In the genomic region with DNA sequence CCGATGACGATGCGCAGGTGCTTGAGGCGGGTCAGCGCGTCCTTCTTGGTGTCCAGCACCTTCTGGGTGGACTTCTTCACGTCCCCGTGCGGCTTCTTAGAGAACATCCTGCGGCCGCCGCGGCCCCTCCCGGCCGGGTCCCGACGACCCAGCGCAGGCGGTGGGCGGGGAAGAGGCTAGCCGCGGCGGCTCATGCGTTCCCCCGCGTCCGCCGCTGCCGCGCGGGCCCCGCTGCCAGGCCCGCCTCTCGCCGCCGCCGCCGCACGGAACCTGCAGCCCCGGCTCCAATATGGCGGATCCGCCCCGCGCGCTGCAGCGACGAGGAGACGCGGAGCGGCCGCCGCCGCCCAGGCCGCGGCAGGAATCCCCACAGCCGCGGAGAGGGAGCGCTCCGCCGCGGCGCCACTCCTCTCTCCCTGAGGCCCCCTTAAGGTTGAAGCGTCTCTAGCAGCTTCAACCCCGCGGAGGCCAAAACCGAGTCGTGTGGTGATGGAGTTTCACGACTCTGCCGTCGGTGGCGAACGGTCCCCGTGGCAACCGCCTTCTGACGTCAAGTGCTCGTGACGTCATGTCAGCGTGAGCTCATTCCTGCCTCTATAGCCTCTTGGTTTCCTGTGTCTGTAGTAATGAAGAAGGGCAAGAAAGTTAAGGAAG, we compare ENCODE assay signal across 8 mouse cellular contexts. TPM values are rescaled to one million over a fixed set of nuclear protein-coding genes. Genes with fewer than 3 reads are reported as not detected.
A peak's percentile ranks its signal among the peaks of the same experiment; 100 is the strongest.
DNase-seq lines count a peak whose midpoint lies in the region; ATAC-seq and TF ChIP-seq lines count a peak whose summit lies in the region.

A gene (minus strand): TSS at position 507 of the 654 bp plus-strand sequence.

- TF ChIP-seq CTCF in bone marrow, adult 2 months (IDR thresholded peaks at IDR 0.05; ENCODE audit: control insufficient read depth, insufficient read depth, low read length) = peak; percentile 25; the same call in 1 of the 2 replicates

- peak within 1 kb of the TSS; percentile 90 for H3K9ac ChIP-seq in embryonic facial prominence, embryonic 15.5 days
- peak within 1 kb of the TSS; percentile 94 for H3K9ac ChIP-seq in kidney, embryonic 14.5 days (ENCODE audit: low read depth, low read length)
- H3K9ac ChIP-seq in limb, embryonic 15.5 days = peak within 1 kb of the TSS; percentile 88

- peak; percentile 93 for DNase-seq in 416B (ENCODE audit: low read depth)
- DNase-seq in heart, adult 9 months (ENCODE audit: low spot score in 2 of 2) = peak; percentile 79 to 87
- DNase-seq in monocyte, adult 2 months (ENCODE audit: low read depth in 1 of 2, low spot score in 2 of 2) = peak; percentile 62 to 83
- peak; percentile 84 to 87 for DNase-seq in spleen, postnatal 36 days (ENCODE audit: low spot score in 2 of 2)

- WGBS in bone marrow, adult 2 months = under 1% methylated on average over 76 of the region's 78 CpGs
- WGBS in embryonic facial prominence, embryonic 15.5 days = under 1% methylated on average over 60 of the region's 78 CpGs
- WGBS in kidney, embryonic 14.5 days = 0% methylated on average over 50 of the region's 78 CpGs
- WGBS in limb, embryonic 15.5 days = under 1% methylated on average over 70 of the region's 78 CpGs

- H3K4me2 ChIP-seq in embryonic facial prominence, embryonic 15.5 days (replicated peaks) = peak within 1 kb of the TSS; percentile 65
- peak within 1 kb of the TSS; percentile 48 for H3K4me2 ChIP-seq in kidney, embryonic 14.5 days (replicated peaks; ENCODE audit: low read depth, low read length)
- H3K4me2 ChIP-seq in limb, embryonic 15.5 days = peak within 1 kb of the TSS; percentile 55

- H3K36me3 ChIP-seq in embryonic facial prominence, embryonic 15.5 days = no peaks in the 10 kb centered on the region
- no peaks in the 10 kb centered on the region for H3K36me3 ChIP-seq in kidney, embryonic 14.5 days (ENCODE audit: control insufficient read depth, insufficient read depth, low read length)
- H3K36me3 ChIP-seq in limb, embryonic 15.5 days = no peaks in the 10 kb centered on the region

- peak; percentile 64; the same call in 1 of the 2 replicates for TF ChIP-seq POLR2A in bone marrow, adult 2 months (IDR thresholded peaks at IDR 0.05; ENCODE audit: borderline replicate concordance, control insufficient read depth, low read depth, low read length)

- no peaks in the 10 kb centered on the region; the same call in 1 of the 2 replicates for H3K4me1 ChIP-seq in bone marrow, adult 2 months (ENCODE audit: control insufficient read depth, insufficient read depth, low read length)
- H3K4me1 ChIP-seq in embryonic facial prominence, embryonic 15.5 days = no peaks in the 10 kb centered on the region; the same call in 1 of the 2 replicates
- no peaks in the 10 kb centered on the region for H3K4me1 ChIP-seq in kidney, embryonic 14.5 days (ENCODE audit: control insufficient read depth, insufficient read depth, low read length)
- no peaks in the 10 kb centered on the region for H3K4me1 ChIP-seq in limb, embryonic 15.5 days

- H3K9me3 ChIP-seq in embryonic facial prominence, embryonic 15.5 days (replicated peaks) = no peaks in the 10 kb centered on the region
- H3K9me3 ChIP-seq in kidney, embryonic 14.5 days (ENCODE audit: control insufficient read depth, low read length) = no peaks in the 10 kb centered on the region
- H3K9me3 ChIP-seq in limb, embryonic 15.5 days = no peaks in the 10 kb centered on the region

- ATAC-seq in embryonic facial prominence, embryonic 15.5 days (ENCODE audit: insufficient number of reproducible peaks, low FRiP score, low TSS enrichment, low read depth) = peak; percentile 91
- peak; percentile 94 for ATAC-seq in kidney, embryonic 14.5 days (ENCODE audit: low FRiP score, low TSS enrichment)
- ATAC-seq in limb, embryonic 15.5 days (ENCODE audit: insufficient number of reproducible peaks, low FRiP score, low TSS enrichment, low read depth) = peak; percentile 87

- H3K27me3 ChIP-seq in embryonic facial prominence, embryonic 15.5 days = no peaks in the 10 kb centered on the region
- no peaks in the 10 kb centered on the region for H3K27me3 ChIP-seq in kidney, embryonic 14.5 days (ENCODE audit: control insufficient read depth, insufficient read depth, low read length)
- no peaks in the 10 kb centered on the region for H3K27me3 ChIP-seq in limb, embryonic 15.5 days

- peak within 1 kb of the TSS; percentile 76 for H3K4me3 ChIP-seq in bone marrow, adult 2 months (replicated peaks; ENCODE audit: control insufficient read depth, low read depth, low read length)
- H3K4me3 ChIP-seq in embryonic facial prominence, embryonic 15.5 days (replicated peaks) = peak within 1 kb of the TSS; percentile 94
- peak within 1 kb of the TSS; percentile 83 for H3K4me3 ChIP-seq in kidney, embryonic 14.5 days (ENCODE audit: low read length)
- peak within 1 kb of the TSS; percentile 96 for H3K4me3 ChIP-seq in limb, embryonic 15.5 days

- peak within 1 kb of the TSS; percentile 97 for H3K27ac ChIP-seq in bone marrow, adult 2 months (ENCODE audit: control insufficient read depth, insufficient read depth, low read depth, low read length, poor library complexity)
- H3K27ac ChIP-seq in embryonic facial prominence, embryonic 15.5 days (replicated peaks) = peak within 1 kb of the TSS; percentile 96
- peak within 1 kb of the TSS; percentile 95 for H3K27ac ChIP-seq in kidney, embryonic 14.5 days (ENCODE audit: low read depth, low read length)
- H3K27ac ChIP-seq in limb, embryonic 15.5 days = peak within 1 kb of the TSS; percentile 95

RNA-seq across cellular contexts. Expression of the gene that starts here (rescaled TPM):
- polyA plus RNA-seq in bone marrow, adult 2 months (2011; ENCODE audit: insufficient read depth, insufficient read length, low replicate concordance, missing spikeins) = 6.5 and 10.3 TPM in 2 replicates
- 17.6 and 18.4 TPM in 2 replicates for polyA plus RNA-seq in embryonic facial prominence, embryonic 15.5 days (2015; fragmentation: Nextera tagmentation; extraction: Ambion mirVana)
- polyA plus RNA-seq in kidney, embryonic 14.5 days (2014; fragmentation: Nextera tagmentation; extraction: Ambion mirVana) = 16.9 and 22.2 TPM in 2 replicates
- 16.1 and 19.0 TPM in 2 replicates for polyA plus RNA-seq in limb, embryonic 15.5 days (2015; fragmentation: Nextera tagmentation; extraction: Ambion mirVana)

Comparison
In these comparisons a context has a peak if more than half of its experiments do, and no peak if none do; other contexts are left out.
1. Peak in every context shown above with its lines: DNase-seq, ATAC-seq, H3K4me3 ChIP-seq and H3K27ac ChIP-seq.